Mouse (Mus musculus) kidney, adult 18-20 months (tissue): ENCODE measurements around the gene Gcnt3.
A peak's percentile ranks its signal among the peaks of the same experiment; 100 is the strongest.

Experiments used
- DNase-seq: peaks from one replicate; pipeline ENCODE4 v3.0.0; 2021

The Gcnt3 gene

GRCm38 (mm10) chr9:69994547-69994946 is 43.3 kb downstream of the Gcnt3 start:
- no peak for DNase-seq

DNA sequence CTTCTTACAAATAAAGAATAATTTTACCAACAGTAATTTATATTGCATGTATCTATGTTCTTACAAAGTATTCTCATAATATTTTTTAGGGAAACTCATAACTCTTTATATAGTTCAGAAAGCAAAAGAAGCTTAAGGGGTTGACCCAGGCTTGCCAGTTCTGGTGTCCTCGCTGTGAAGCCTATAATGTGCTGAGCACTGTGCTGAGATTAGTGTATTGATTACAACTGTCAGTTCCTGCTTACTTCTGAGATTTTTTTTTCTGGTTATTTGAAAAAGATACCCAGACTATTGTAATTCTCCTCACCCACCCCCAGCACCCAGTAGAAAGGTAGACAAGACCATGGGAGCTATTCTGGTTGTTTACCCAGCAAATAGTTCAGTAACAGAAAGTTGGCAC is 44.4 kb downstream of the Gcnt3 start:
- DNase-seq: no peak

DNA sequence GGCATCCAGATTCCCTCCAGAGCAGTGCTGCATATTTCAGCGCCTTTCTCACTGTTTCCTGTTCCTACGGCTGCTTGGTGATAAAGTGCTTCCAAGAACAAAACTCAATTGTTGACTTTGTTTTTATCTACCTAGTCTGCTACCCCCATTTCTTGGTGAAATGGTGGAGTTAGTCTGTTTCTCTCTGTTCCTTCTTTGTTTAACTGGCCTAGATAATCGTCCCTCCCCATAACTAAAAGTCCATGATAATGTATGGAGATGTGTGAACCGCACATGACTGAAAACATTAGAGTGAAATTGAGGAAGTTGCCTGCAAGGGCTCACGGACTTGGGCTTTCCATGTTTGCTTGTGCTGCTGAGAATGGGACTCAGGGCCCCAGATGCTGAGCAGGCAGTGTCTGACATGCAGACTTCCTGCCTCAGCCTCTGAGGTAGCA is 45.0 kb downstream of the Gcnt3 start:
- DNase-seq: no peak

- no peak for DNase-seq
Observed at GRCm38 (mm10) chr9:69990346-69990745, 47.5 kb downstream of the Gcnt3 start.

DNA sequence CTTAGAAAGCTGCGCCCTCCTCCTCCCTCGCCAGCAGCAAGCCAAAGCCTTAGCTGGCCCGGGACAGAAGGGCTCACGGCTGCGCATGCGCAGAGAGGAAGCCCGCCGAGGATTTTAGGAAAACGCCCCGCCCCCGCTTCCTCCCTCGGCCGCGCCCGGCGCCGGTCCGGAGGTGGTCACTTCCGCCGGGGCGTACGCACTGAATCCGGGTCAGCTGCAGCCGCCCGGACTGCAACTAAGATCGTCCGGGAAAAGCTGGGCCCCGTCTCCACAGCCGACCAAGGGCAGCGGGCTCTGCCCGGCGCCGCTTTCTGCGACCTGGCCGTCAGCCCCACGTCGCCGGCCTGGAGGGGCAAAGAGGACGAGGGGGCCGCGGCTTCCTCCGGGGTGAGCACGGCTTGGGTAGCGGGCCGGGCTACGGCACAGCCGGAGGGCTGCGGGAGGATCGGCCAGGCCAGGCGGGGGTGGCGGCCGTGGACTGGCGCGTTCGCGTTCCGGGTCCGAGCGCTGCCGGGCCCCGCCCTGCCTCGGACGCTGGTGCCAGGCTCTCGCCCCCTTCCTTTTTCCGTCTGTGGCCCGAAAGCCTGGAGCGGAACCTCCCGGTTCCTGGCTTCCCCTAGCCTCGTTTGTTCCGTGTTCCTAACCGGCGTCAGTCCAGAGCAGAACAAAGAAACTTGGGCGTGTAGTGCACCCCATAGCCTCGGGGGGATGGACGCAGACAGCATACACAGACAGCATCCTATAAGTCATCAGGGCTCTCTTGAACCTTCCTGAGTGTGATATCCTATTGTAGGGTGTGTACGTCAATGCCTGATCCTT is 48.4 kb downstream of the Gcnt3 start, which contains the start of gene Bnip2:
TSS of gene Bnip2 (plus strand) at position 164 of the 819 bp plus-strand sequence.
- peak; percentile 96 for DNase-seq

GRCm38 (mm10) chr9:69988706-69989302 is 49.1 kb downstream of the Gcnt3 start:
- no peak for DNase-seq

DNA sequence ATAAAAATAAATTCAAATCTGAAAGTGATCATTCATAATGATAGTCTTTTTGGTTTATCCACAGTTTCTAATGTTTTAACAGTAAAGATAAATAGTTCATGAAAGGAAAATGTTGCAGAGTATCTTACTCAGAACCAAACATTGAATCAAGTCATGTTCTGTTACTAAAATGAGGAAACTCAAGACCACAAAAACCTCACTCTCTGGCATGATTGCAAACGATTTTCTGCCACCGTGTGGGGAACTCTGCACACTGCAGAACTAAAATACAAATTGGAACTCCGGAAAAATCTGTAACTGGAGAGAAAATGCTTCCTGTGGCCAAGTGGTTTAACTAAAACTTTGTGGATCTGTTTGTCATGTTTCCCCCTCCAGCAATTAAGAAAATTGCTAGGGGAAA is 50.3 kb downstream of the Gcnt3 start:
- DNase-seq: peak; percentile 70

- DNase-seq: no peak
Observed at GRCm38 (mm10) chr9:69986571-69986970, 51.3 kb downstream of the Gcnt3 start.

DNA sequence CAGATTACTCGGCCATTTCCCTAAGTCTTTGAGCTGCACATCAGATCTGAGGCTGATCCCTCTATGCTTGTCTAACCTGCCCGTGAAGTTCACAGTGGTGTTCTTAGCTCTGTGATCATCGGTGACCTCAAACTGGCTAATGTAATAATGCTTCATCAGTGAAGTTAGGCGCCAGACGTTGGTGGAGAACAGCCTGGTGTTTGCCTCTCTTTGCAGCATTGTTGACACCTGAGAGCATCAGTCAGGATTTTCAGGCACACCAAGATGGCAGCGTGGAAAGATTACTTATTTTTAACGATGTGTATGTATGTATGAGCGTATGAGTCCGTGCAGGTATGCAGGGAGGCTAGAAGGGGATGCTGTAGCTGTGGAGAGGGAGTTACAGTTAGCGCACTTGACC is 51.8 kb downstream of the Gcnt3 start:
- DNase-seq: no peak

DNA sequence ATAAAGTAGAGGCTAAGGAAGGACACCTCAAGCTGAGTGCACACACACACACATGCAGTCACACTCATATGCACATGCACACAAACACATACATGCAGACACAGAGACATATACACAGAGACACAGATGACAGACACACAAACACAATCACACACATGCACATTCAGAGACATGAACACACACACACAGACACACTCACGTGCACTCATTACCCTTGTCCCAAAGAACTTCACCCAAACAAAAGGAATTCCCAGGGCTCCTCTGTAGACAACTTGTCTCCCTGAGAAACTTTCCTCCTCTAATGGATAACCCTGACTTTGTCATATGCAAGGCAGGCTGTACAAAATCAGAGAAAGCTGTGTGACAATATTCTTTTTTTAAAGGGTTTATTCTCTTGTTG is 52.4 kb downstream of the Gcnt3 start:
- no peak for DNase-seq
